Mouse (Mus musculus): Measurements from ENCODE around the gene Ttc19. TPM values are rescaled to one million over a fixed set of nuclear protein-coding genes. Genes with fewer than 3 reads are reported as not detected.
A peak's percentile ranks its signal among the peaks of the same experiment; 100 is the strongest.

Ttc19 gene
- 5.7 and 6.7 TPM in 2 replicates for polyA plus RNA-seq (2012; ENCODE audit: insufficient read depth, insufficient read length, missing spikeins)

- peak within 1 kb of the TSS; percentile 91 for H3K4me3 ChIP-seq (ENCODE audit: insufficient read depth, low read length)
- peak within 1 kb of the TSS; percentile 81 for H3K27ac ChIP-seq (ENCODE audit: insufficient read depth, low read depth, low read length)
- peaks cover 3% of the 10 kb centered on the region for H3K4me1 ChIP-seq (ENCODE audit: control insufficient read depth, insufficient read depth, low read length)
- peak; percentile 76; the same call in 1 of the 2 replicates for TF ChIP-seq POLR2A (IDR thresholded peaks at IDR 0.05; ENCODE audit: borderline replicate concordance, low read depth, low read length)
- no peak for TF ChIP-seq CTCF (IDR thresholded peaks at IDR 0.05; ENCODE audit: low read depth, low read length)
Measured at GRCm38 (mm10) chr11:62280675-62281600, at the start of gene Ttc19, which contains the start of gene Zswim7. Gene Ttc19 (plus strand): TSS chr11:62281473. Gene Zswim7 (minus strand): TSS chr11:62281375.

- Histone ChIP-seq H3K27ac (ENCODE audit: insufficient read depth, low read depth, low read length) (no peak overlapping the region), H3K4me1 (ENCODE audit: control insufficient read depth, insufficient read depth, low read length) (no peaks in the 10 kb centered on the region), H3K4me3 (ENCODE audit: insufficient read depth, low read length) (no peak overlapping the region)
- no peak for TF ChIP-seq CTCF (IDR thresholded peaks at IDR 0.05; ENCODE audit: low read depth, low read length)
- no peak for TF ChIP-seq POLR2A (IDR thresholded peaks at IDR 0.05; ENCODE audit: borderline replicate concordance, low read depth, low read length)
Measured at GRCm38 (mm10) chr11:62240631-62241261, 40.5 kb upstream of the Ttc19 start.

- H3K27ac ChIP-seq (ENCODE audit: insufficient read depth, low read depth, low read length): no peak overlapping the region
Measured at GRCm38 (mm10) chr11:62243871-62244270, 37.4 kb upstream of the Ttc19 start.

GRCm38 (mm10) chr11:62244471-62244870 is 36.8 kb upstream of the Ttc19 start:
- Histone ChIP-seq H3K4me1 (ENCODE audit: control insufficient read depth, insufficient read depth, low read length) (peaks cover under 1% of the 10 kb centered on the region; the same call in 1 of the 2 replicates), H3K4me3 (ENCODE audit: insufficient read depth, low read length) (no peak overlapping the region), H3K27ac (ENCODE audit: insufficient read depth, low read depth, low read length) (no peak overlapping the region)
- TF ChIP-seq CTCF (IDR thresholded peaks at IDR 0.05; ENCODE audit: low read depth, low read length) (no peak), POLR2A (IDR thresholded peaks at IDR 0.05; ENCODE audit: borderline replicate concordance, low read depth, low read length) (no peak)

More at GRCm38 (mm10) chr11:62243871-62244270, 37.4 kb upstream of the Ttc19 start:
- no peak for TF ChIP-seq CTCF (IDR thresholded peaks at IDR 0.05; ENCODE audit: low read depth, low read length)
- no peak for TF ChIP-seq POLR2A (IDR thresholded peaks at IDR 0.05; ENCODE audit: borderline replicate concordance, low read depth, low read length)
- H3K4me3 ChIP-seq (ENCODE audit: insufficient read depth, low read length): no peak overlapping the region
- H3K4me1 ChIP-seq (ENCODE audit: control insufficient read depth, insufficient read depth, low read length): no peaks in the 10 kb centered on the region

GRCm38 (mm10) chr11:62247759-62248400 is 33.4 kb upstream of the Ttc19 start:
- peaks cover 23% of the 10 kb centered on the region for H3K4me1 ChIP-seq (ENCODE audit: control insufficient read depth, insufficient read depth, low read length)
- H3K27ac ChIP-seq (ENCODE audit: insufficient read depth, low read depth, low read length): no peak overlapping the region
- no peak for TF ChIP-seq CTCF (IDR thresholded peaks at IDR 0.05; ENCODE audit: low read depth, low read length)
- no peak for TF ChIP-seq POLR2A (IDR thresholded peaks at IDR 0.05; ENCODE audit: borderline replicate concordance, low read depth, low read length)
- peak overlapping the region; percentile 71 for H3K4me3 ChIP-seq (ENCODE audit: insufficient read depth, low read length)

- Histone ChIP-seq H3K4me3 (ENCODE audit: insufficient read depth, low read length) (peak within 1 kb of the TSS; percentile 71), H3K4me1 (ENCODE audit: control insufficient read depth, insufficient read depth, low read length) (peaks cover 23% of the 10 kb centered on the region), H3K27ac (ENCODE audit: insufficient read depth, low read depth, low read length) (no peak within 1 kb of the TSS)
- TF ChIP-seq CTCF (IDR thresholded peaks at IDR 0.05; ENCODE audit: low read depth, low read length) (no peak), POLR2A (IDR thresholded peaks at IDR 0.05; ENCODE audit: borderline replicate concordance, low read depth, low read length) (no peak)
Measured at GRCm38 (mm10) chr11:62248401-62249244, 32.6 kb upstream of the Ttc19 start, which contains the start of gene Adora2b. Gene Adora2b (plus strand): TSS chr11:62248984.

- Histone ChIP-seq H3K4me1 (ENCODE audit: control insufficient read depth, insufficient read depth, low read length) (peaks cover 23% of the 10 kb centered on the region), H3K27ac (ENCODE audit: insufficient read depth, low read depth, low read length) (no peak overlapping the region), H3K4me3 (ENCODE audit: insufficient read depth, low read length) (peak overlapping the region; percentile 71)
- TF ChIP-seq POLR2A (IDR thresholded peaks at IDR 0.05; ENCODE audit: borderline replicate concordance, low read depth, low read length): no peak
- no peak for TF ChIP-seq CTCF (IDR thresholded peaks at IDR 0.05; ENCODE audit: low read depth, low read length)
Measured at GRCm38 (mm10) chr11:62249266-62250037, 31.8 kb upstream of the Ttc19 start.

GRCm38 (mm10) chr11:62251047-62251446 is 30.2 kb upstream of the Ttc19 start:
- TF ChIP-seq CTCF (IDR thresholded peaks at IDR 0.05; ENCODE audit: low read depth, low read length) (no peak), POLR2A (IDR thresholded peaks at IDR 0.05; ENCODE audit: borderline replicate concordance, low read depth, low read length) (no peak)
- no peak overlapping the region for H3K4me3 ChIP-seq (ENCODE audit: insufficient read depth, low read length)
- H3K4me1 ChIP-seq (ENCODE audit: control insufficient read depth, insufficient read depth, low read length): peaks cover 23% of the 10 kb centered on the region
- H3K27ac ChIP-seq (ENCODE audit: insufficient read depth, low read depth, low read length): no peak overlapping the region
